Mouse (Mus musculus) hindbrain, embryonic 13.5 days (tissue): ENCODE measurements around the gene Nwd2. TPM values are rescaled to one million over a fixed set of nuclear protein-coding genes. Genes with fewer than 3 reads are reported as not detected.

ENCODE experiments used
- ATAC-seq: fragments of 200-750 bp; cut with Nextera tagmentation; 2 replicates; pipeline ENCODE4 v1.8.0; 2017; ENCODE audit warnings: moderate TSS enrichment; ENCODE audit not compliant: low FRiP score
- H3K27ac ChIP-seq: fragments of 300-500 bp; sonication (generic); 2 replicates; pipeline ENCODE4 v1.5.1; 2015; ENCODE audit warnings: inconsistent platforms, mild to moderate bottlenecking, moderate library complexity
- H3K27me3 ChIP-seq: fragments of 300-500 bp; sonication (generic); 2 replicates; pipeline ENCODE4 v1.6.1; 2015; ENCODE audit warnings: mild to moderate bottlenecking, inconsistent platforms
- H3K36me3 ChIP-seq: fragments of 300-500 bp; sonication (generic); 2 replicates; pipeline ENCODE4 v1.6.1; 2015; ENCODE audit warnings: mild to moderate bottlenecking, inconsistent platforms
- H3K4me1 ChIP-seq: fragments of 300-500 bp; sonication (generic); replicated peaks from 2 replicates; pipeline ENCODE4 v1.6.1; 2015; ENCODE audit warnings: inconsistent platforms
- H3K4me2 ChIP-seq: fragments of 300-500 bp; sonication (generic); 2 replicates; pipeline ENCODE4 v1.6.1; 2015; ENCODE audit warnings: inconsistent platforms, mild to moderate bottlenecking, moderate library complexity
- H3K4me3 ChIP-seq: fragments of 300-500 bp; sonication (generic); 2 replicates; pipeline ENCODE4 v1.5.1; 2015; ENCODE audit warnings: mild to moderate bottlenecking, inconsistent platforms
- H3K9ac ChIP-seq: fragments of 300-500 bp; sonication (generic); 2 replicates; pipeline ENCODE4 v1.6.1; 2015; ENCODE audit warnings: mild to moderate bottlenecking, inconsistent platforms
- H3K9me3 ChIP-seq: fragments of 300-500 bp; sonication (generic); 2 replicates; pipeline ENCODE4 v1.6.1; 2016; ENCODE audit warnings: inconsistent platforms
- WGBS: fragments of 180-500 bp; shearing (Covaris S2); methylation state at CpG from one replicate; pipeline ENCODE4 v1.1.7; 2015; 5-methylcytosine and 5-hydroxymethylcytosine counted together
- polyA plus RNA-seq: library from polyadenylated mRNA; unstranded; fragments of >200 nt; fragmentation: Nextera tagmentation; extraction: Ambion mirVana; gene quantifications from 2 replicates; pipeline ENCODE4 v1.2.1, GENCODE M21; 2015

The Nwd2 gene
- 11.0 and 12.5 TPM in 2 replicates for polyA plus RNA-seq

DNA sequence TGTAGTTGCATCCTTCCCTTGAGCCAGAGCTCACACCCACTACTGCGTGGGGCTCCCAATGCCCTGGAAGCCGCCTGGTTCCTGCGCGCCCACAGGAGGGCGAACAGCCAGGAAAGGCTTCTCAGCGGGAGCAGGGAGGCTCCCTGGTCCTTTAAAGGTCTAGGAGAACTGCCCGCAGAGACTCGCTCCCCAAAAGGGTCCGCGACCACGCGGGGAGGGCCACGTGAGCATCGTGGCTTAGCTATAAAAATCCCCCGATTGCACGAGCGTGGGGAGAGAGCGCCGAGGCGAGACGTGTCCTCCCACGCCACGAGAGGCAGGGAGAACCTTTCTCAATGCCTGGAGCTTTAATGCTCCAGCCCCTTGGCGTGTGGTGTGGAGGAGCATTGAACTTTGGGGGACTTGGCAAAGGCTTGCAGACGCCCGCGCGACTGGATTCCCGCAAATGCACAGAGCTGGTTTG is at the start of gene Nwd2:
Nwd2 (plus strand) TSS at position 33 of the 463 bp plus-strand sequence.
- Histone ChIP-seq H3K36me3 (no peaks in the 10 kb centered on the region), H3K4me3 (peak within 1 kb of the TSS; percentile 60), H3K4me2 (peak within 1 kb of the TSS; percentile 99), H3K9me3 (no peaks in the 10 kb centered on the region), H3K4me1 (peaks cover 15% of the 10 kb centered on the region), H3K27ac (peak within 1 kb of the TSS; percentile 45), H3K27me3 (peaks cover 34% of the 10 kb centered on the region), H3K9ac (peak within 1 kb of the TSS; percentile 77)
- under 1% methylated on average over 29 of the region's 29 CpGs for WGBS
- ATAC-seq, result peak; percentile 56

DNA sequence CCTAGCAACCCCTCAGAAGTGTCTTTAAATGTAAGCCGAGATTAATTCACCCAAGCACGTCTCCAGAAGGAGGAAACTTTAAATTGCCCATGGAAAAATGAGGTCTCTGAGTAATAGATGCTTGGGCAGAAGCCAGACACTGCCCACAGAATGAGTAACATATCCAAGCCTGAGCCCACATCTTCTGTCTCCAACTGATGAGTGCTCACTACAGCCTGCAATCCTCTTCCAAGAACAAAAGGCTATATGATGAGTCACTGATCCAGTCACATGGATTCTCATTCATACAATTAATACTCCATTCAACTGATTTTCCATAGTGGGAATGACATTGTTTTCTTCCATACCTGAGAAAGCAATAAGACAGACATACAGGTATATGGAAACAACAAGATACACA is 41.5 kb upstream of the Nwd2 start:
- Histone ChIP-seq H3K36me3 (no peaks in the 10 kb centered on the region), H3K27ac (no peak overlapping the region), H3K9me3 (no peaks in the 10 kb centered on the region), H3K9ac (no peak overlapping the region), H3K4me1 (no peaks in the 10 kb centered on the region), H3K4me3 (no peak overlapping the region), H3K4me2 (no peak overlapping the region), H3K27me3 (no peaks in the 10 kb centered on the region)
- 89% methylated on average over 2 of the region's 2 CpGs for WGBS
- ATAC-seq, result no peak

DNA sequence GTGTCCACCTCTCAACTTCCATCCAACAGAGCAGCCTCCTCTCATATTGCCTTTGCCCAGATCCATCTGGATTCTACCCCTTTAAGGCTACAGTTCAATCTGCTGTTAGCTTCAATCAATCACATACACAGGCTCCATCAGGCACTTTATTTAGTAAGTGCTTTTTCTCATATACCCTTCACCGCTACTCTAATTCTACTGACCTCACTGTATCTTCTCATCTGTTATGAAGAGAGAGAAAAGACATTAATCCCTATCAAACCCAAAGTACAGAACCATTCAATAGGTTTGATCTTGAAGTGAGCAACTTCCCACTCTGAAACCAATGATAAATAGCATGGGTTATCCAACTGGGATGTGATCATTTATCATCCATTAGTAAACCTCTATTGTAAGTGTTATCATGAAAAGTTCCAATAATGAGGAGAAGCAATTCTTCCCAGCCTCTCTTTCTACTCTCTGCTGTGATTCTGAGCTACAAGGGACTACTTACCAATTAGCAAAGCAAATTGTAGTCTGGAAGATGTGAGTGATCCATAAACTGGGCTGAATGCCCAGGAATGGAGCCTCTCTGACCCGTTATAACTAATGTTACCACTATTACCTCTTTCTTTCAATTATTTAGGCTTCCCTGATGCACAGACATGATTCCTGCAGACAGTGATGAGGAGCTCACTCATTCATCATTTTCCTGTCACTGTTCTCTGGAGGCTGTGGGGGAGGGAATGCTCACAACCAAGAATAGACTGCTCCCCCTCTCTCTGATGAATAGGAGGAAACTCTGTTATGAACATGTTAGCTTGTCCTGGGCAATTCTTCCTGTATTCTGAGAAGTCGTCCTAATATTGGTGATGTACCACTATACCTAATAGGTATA is 31.9 kb upstream of the Nwd2 start:
- H3K9me3 ChIP-seq, result no peaks in the 10 kb centered on the region
- H3K36me3 ChIP-seq, result no peaks in the 10 kb centered on the region
- H3K9ac ChIP-seq, result no peak overlapping the region
- 54% methylated on average over 3 of the region's 3 CpGs for WGBS
- ATAC-seq, result peak; percentile 87
- H3K4me1 ChIP-seq, result 0 out of 2 replicates have a peak, but pooled peaks cover 4% of the 10 kb centered on the region
- H3K27ac ChIP-seq, result no peak overlapping the region; the same call in 1 of the 2 replicates
- H3K4me3 ChIP-seq, result no peak overlapping the region
- no peaks in the 10 kb centered on the region for H3K27me3 ChIP-seq
- no peak overlapping the region for H3K4me2 ChIP-seq

DNA sequence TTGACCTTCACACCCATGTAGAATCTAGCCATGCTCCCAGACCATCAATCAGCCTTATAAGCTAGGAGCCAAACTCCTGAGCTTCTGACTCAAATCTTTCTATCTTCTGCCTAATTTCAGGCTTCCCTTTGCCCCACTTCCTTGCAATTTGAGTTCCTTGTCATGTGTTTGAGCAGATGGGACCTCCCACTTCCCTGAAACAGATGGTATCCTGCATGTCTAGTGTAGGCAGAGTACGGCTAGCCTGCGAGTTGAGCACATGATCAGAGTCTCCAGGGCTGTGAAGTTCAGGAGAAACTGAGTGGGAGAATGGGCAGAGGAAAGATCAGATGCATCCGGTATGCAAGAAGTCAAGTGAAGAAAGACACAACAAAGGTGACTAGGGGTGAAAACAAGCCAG is 24.8 kb upstream of the Nwd2 start:
- 81% methylated on average over 3 of the region's 3 CpGs for WGBS
- H3K36me3 ChIP-seq, result no peaks in the 10 kb centered on the region
- no peak for ATAC-seq
- no peaks in the 10 kb centered on the region for H3K27me3 ChIP-seq
- H3K9ac ChIP-seq, result no peak overlapping the region
- no peak overlapping the region for H3K27ac ChIP-seq
- no peak overlapping the region for H3K4me3 ChIP-seq
- H3K4me2 ChIP-seq, result no peak overlapping the region
- H3K4me1 ChIP-seq, result no peaks in the 10 kb centered on the region
- no peaks in the 10 kb centered on the region for H3K9me3 ChIP-seq

DNA sequence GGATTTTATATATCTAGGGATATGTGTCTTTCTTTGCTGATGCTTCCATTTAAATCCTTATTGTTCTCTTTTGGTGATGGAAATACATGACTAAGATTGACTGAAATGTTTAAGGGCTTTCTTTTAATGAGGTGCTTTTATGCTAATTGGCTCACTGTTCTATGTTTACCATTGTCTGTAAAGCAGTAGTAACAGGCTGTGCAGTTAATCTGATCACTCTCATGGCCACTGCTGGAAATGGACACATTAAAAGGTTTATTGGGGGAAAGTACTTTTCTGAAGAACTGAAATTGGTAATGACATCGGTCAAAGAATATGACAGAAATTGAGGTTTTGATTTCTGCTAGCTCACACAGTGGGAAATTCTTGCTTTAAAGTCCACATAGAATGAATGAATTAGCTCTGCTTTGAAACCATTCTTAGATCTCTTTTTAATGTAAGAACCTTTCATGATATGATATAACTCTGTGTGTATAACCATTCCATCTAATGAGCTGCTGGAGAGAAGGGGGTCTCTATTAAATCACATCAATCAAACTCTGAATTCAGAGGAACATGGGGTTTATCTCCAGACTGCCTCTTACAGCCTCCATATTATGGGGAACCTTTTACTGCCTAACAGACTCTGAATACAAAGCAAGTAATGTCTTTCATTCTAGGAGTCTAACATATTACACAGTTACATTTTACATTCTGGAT is 20.9 kb upstream of the Nwd2 start:
- ATAC-seq, result no peak
- Histone ChIP-seq H3K9me3 (no peaks in the 10 kb centered on the region), H3K27me3 (no peaks in the 10 kb centered on the region), H3K4me1 (no peaks in the 10 kb centered on the region), H3K4me2 (no peak overlapping the region), H3K4me3 (no peak overlapping the region), H3K36me3 (no peaks in the 10 kb centered on the region), H3K27ac (no peak overlapping the region), H3K9ac (no peak overlapping the region)
- WGBS, result 80% methylated on average over 1 of the region's 1 CpGs

DNA sequence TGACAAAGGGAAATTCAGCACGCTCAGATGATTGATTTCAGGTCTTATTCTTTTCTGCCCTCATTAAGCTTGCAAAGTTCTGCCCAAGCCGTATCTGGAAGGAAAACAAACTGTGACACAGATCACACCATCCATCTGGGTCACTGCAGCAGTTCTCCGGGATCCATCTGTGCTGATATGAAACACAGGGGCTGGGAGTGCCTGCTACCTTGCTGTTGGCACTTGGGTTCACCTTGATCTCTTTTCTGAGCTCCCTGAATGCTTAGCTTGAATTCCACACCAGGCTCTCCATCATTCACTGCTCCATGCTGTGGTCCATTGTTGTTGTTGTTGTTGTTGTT is 20.4 kb upstream of the Nwd2 start:
- no peak overlapping the region for H3K9ac ChIP-seq
- H3K9me3 ChIP-seq, result no peaks in the 10 kb centered on the region
- no peaks in the 10 kb centered on the region for H3K36me3 ChIP-seq
- WGBS, result 45% methylated on average over 3 of the region's 3 CpGs
- H3K27me3 ChIP-seq, result no peaks in the 10 kb centered on the region
- H3K27ac ChIP-seq, result no peak overlapping the region
- ATAC-seq, result no peak
- no peak overlapping the region for H3K4me3 ChIP-seq
- no peaks in the 10 kb centered on the region for H3K4me1 ChIP-seq
- H3K4me2 ChIP-seq, result no peak overlapping the region

DNA sequence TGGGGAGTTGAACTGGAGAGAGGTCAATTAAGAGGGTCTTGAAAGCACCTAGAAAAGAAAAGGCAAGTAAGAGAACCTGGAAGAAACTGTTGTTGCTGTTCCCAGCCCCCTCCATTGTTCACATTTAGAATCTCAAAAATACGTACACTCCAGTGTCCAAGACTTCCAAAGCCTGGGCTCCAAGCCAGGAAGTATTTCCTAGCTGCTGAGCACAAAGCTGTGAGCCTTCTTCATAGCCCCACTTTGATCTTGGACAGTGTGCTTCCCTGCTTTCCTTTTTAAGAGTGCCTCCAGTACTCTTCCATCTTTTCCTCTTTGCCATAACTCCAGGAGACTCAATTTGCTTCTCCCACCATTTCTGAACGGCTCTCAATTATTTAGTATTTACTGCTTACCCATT is 14.3 kb upstream of the Nwd2 start:
- H3K4me2 ChIP-seq, result no peak overlapping the region
- no peaks in the 10 kb centered on the region for H3K27me3 ChIP-seq
- no peaks in the 10 kb centered on the region for H3K9me3 ChIP-seq
- no peaks in the 10 kb centered on the region for H3K36me3 ChIP-seq
- no peak overlapping the region for H3K4me3 ChIP-seq
- WGBS, result 57% methylated on average over 2 of the region's 2 CpGs
- ATAC-seq, result no peak
- H3K4me1 ChIP-seq, result no peaks in the 10 kb centered on the region
- no peak overlapping the region for H3K9ac ChIP-seq
- H3K27ac ChIP-seq, result no peak overlapping the region

DNA sequence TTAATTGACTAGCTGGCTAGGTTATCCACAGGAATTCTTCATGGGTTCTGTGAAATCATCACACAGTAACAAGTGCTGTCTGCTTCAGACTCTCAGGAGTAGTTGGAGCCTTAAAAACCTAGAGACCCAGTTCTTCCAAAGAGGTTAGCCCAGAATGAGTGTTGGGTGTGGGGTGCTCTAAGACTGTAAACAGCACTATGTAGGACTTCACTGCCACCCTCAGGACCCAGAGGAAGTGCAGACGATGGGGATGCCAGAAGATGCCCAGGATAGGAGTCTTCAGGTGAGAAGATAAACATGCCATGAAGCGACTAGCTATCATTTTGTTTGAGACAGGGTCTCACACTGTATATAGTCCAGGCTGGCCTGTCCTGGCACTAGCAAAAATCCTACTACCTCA is 715 bp upstream of the Nwd2 start:
- Histone ChIP-seq H3K27ac (no peak overlapping the region), H3K9ac (no peak overlapping the region), H3K27me3 (peaks cover 34% of the 10 kb centered on the region), H3K4me2 (no peak overlapping the region), H3K4me3 (no peak overlapping the region), H3K4me1 (peaks cover 15% of the 10 kb centered on the region), H3K36me3 (no peaks in the 10 kb centered on the region), H3K9me3 (no peaks in the 10 kb centered on the region)
- 39% methylated on average over 2 of the region's 2 CpGs for WGBS
- peak; percentile 40; the same call in 1 of the 2 replicates for ATAC-seq

DNA sequence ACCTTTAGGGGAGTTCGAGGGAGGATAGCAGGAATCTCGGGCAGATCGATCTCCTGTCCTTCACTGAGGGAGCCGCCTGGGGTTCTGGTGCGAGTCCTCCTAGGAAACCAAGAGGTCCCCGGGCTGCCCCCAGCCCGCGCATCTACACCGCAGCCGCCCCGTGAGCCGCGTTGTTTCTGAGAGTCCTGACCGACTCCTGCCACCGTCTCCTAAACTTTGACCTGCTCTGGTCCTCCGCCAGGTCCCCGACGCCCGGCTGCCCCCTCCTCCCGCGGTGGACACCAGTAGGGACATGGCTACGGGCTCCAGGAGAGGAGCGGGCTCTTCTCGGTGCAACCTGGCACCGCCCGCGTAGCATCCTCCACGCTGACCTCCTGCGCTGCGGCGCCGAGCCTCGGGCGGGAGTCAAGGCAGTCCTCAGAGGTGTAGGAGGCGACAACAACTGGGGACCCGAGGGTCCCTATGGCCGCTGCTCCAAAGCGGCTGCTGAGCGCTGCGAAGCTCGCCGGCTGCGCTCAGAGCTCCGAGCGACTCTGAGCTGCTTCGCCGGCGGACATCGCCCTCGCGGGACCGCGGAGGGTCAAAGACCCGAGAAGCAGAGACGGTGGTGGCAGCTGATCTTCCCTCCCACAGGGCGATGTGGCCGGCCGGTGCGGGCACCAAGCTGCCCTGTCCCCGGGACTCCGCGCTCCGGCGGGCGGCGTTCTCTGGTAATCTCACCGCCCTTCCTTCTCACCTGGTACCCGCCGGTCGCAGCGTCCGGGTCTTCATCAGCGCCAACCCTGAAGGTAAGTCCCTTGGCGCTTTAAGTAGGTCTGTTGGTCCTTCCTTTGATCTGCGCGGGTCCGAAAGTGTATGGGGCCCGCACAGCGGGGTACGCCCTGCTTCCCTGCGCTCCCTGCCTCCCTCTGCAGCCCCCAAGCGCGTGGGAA is 897 bp downstream of the Nwd2 start:
- Histone ChIP-seq H3K27me3 (peaks cover 34% of the 10 kb centered on the region), H3K9me3 (no peaks in the 10 kb centered on the region), H3K4me1 (peaks cover 15% of the 10 kb centered on the region), H3K36me3 (no peaks in the 10 kb centered on the region), H3K4me2 (peak overlapping the region; percentile 99), H3K9ac (peak overlapping the region; percentile 77), H3K4me3 (peak overlapping the region; percentile 60), H3K27ac (peak overlapping the region; percentile 45)
- WGBS, result under 1% methylated on average over 83 of the region's 83 CpGs
- ATAC-seq, result peak; percentile 71

DNA sequence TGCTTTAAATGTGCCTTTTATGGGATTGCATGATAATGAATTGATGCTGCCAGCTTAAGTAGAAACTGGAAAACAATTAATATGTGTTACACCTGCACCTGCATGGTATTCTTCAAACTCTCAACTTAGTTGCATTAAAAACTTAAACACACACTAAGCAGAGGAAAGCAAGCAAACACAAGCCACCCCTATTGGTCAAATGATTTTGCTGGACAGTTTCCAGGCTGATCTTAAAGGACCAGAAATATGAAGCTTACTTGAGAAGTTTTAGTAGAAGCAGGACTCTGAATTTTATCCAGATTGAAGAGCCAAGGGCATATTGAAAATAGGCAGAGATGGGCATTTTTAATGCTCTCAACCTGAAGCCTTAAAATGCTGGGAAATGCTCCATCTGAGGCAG is 2.9 kb downstream of the Nwd2 start:
- ATAC-seq, result no peak
- peaks cover 15% of the 10 kb centered on the region for H3K4me1 ChIP-seq
- peak overlapping the region; percentile 99 for H3K4me2 ChIP-seq
- H3K9ac ChIP-seq, result no peak overlapping the region
- peaks cover 34% of the 10 kb centered on the region for H3K27me3 ChIP-seq
- H3K36me3 ChIP-seq, result no peaks in the 10 kb centered on the region
- no peak overlapping the region for H3K27ac ChIP-seq
- H3K4me3 ChIP-seq, result peak overlapping the region; percentile 13
- H3K9me3 ChIP-seq, result no peaks in the 10 kb centered on the region

DNA sequence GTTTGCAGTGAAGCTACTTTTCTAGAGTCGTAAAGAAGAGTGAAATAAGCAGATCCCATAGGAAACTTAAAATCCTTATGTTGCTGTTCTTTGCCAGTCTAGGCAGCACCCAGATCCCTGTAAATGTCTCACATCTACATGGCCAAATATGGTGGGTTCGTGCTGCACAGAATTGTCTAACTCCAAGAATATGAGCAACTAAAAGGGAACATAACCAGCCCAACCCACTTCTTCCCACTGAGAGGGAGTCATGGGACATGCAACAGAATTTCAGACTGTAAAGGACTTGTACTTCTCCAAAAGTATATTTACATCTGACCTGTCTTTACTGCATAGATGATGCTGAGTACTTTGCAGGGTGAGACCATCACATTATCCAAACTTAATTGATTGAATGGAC is 3.8 kb downstream of the Nwd2 start:
- no peaks in the 10 kb centered on the region for H3K9me3 ChIP-seq
- no peaks in the 10 kb centered on the region for H3K36me3 ChIP-seq
- peaks cover 15% of the 10 kb centered on the region for H3K4me1 ChIP-seq
- H3K27ac ChIP-seq, result no peak overlapping the region
- peaks cover 31% of the 10 kb centered on the region for H3K27me3 ChIP-seq
- no peak for ATAC-seq
- peak overlapping the region; percentile 2; the same call in 1 of the 2 replicates for H3K4me2 ChIP-seq
- no peak overlapping the region; the same call in 1 of the 2 replicates for H3K4me3 ChIP-seq
- 87% methylated on average over 2 of the region's 2 CpGs for WGBS
- H3K9ac ChIP-seq, result no peak overlapping the region

DNA sequence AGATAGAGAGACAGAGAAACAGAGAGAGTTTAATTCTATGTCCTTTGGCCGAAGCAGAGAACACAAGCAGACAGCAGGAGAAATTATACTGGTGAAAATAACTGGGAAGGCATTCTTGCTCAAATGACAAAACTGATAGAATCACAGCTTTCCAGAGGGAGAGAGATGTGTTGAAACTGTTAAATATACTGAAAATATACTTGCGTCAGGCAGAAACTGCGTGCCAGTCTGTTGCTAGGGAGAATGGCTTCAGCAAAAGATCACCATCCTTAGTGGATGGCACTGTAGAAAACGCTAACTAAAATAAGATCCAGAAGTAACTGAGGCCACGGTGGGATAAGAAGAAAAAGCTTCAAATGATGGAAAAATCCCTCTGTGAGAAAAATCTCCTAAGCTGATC is 18.0 kb downstream of the Nwd2 start:
- no peaks in the 10 kb centered on the region for H3K9me3 ChIP-seq
- no peak overlapping the region for H3K4me3 ChIP-seq
- no peak overlapping the region for H3K27ac ChIP-seq
- WGBS, result 90% methylated on average over 5 of the region's 5 CpGs
- no peaks in the 10 kb centered on the region for H3K27me3 ChIP-seq
- no peaks in the 10 kb centered on the region for H3K4me1 ChIP-seq
- H3K36me3 ChIP-seq, result no peaks in the 10 kb centered on the region
- no peak overlapping the region for H3K4me2 ChIP-seq
- H3K9ac ChIP-seq, result no peak overlapping the region
- ATAC-seq, result no peak
